Mouse (Mus musculus): ENCODE measurements around the gene Thoc3. TPM values are rescaled to one million over a fixed set of nuclear protein-coding genes. Genes with fewer than 3 reads are reported as not detected.

Gene Thoc3
- polyA plus RNA-seq, 1 experiment from 2014 or later, result 155 TPM

GRCm38 (mm10) chr13:54471967-54472366 is 3.3 kb upstream of the Thoc3 start:
- Histone ChIP-seq H3K4me3 (ENCODE audit: low read depth, low read length) (no peak overlapping the region), H3K4me2 (no peak overlapping the region), H3K27me3 (ENCODE audit: insufficient read depth, low read length) (no peaks in the 10 kb centered on the region), H3K36me3 (ENCODE audit: insufficient read depth) (peaks cover 4% of the 10 kb centered on the region), H3K9me3 (ENCODE audit: low read depth, low read length) (no peaks in the 10 kb centered on the region), H3K9ac (no peak overlapping the region), H3K4me1 (ENCODE audit: insufficient read depth) (peaks cover 3% of the 10 kb centered on the region; the same call in 1 of the 2 replicates), H3K27ac (ENCODE audit: low read depth) (no peak overlapping the region)
- WGBS, result 80% methylated on average over 4 of the region's 4 CpGs
- DNase-seq (no peak), ATAC-seq (ENCODE audit: insufficient read depth) (no peak)
- TF ChIP-seq CTCF (IDR thresholded peaks at IDR 0.05; ENCODE audit: low read depth), result no peak

- TF ChIP-seq CTCF (IDR thresholded peaks at IDR 0.05; ENCODE audit: low read depth), result no peak
- no peaks in the 10 kb centered on the region; the same call in 1 of the 2 replicates for H3K9me3 ChIP-seq (ENCODE audit: low read depth, low read length)
- H3K27ac ChIP-seq (ENCODE audit: low read depth), result no peak overlapping the region
- WGBS, result 16% methylated on average over 4 of the region's 4 CpGs
- no peak for DNase-seq
- H3K9ac ChIP-seq, result peak overlapping the region; percentile 90
- H3K36me3 ChIP-seq (ENCODE audit: insufficient read depth), result peaks cover 34% of the 10 kb centered on the region
- peak overlapping the region; percentile 79 for H3K4me2 ChIP-seq
- peak overlapping the region; percentile 97 for H3K4me3 ChIP-seq (ENCODE audit: low read depth, low read length)
- H3K4me1 ChIP-seq (ENCODE audit: insufficient read depth), result peaks cover 3% of the 10 kb centered on the region; the same call in 1 of the 2 replicates
- no peaks in the 10 kb centered on the region for H3K27me3 ChIP-seq (ENCODE audit: insufficient read depth, low read length)
- ATAC-seq (ENCODE audit: insufficient read depth), result peak; percentile 80
These were observed 334 bp upstream of the Thoc3 start for GRCm38 (mm10) chr13:54469012-54469354.

- Histone ChIP-seq H3K4me1 (ENCODE audit: insufficient read depth) (no peaks in the 10 kb centered on the region), H3K4me3 (ENCODE audit: low read depth, low read length) (no peak overlapping the region), H3K27me3 (ENCODE audit: insufficient read depth, low read length) (no peaks in the 10 kb centered on the region), H3K27ac (ENCODE audit: low read depth) (no peak overlapping the region), H3K9me3 (ENCODE audit: low read depth, low read length) (no peaks in the 10 kb centered on the region; the same call in 1 of the 2 replicates), H3K36me3 (ENCODE audit: insufficient read depth) (peaks cover 90% of the 10 kb centered on the region), H3K4me2 (no peak overlapping the region), H3K9ac (no peak overlapping the region)
- 58% methylated on average over 4 of the region's 4 CpGs for WGBS
- DNase-seq (peak; percentile 24), ATAC-seq (ENCODE audit: insufficient read depth) (peak; percentile 54; the same call in 1 of the 2 replicates)
- no peak for TF ChIP-seq CTCF (IDR thresholded peaks at IDR 0.05; ENCODE audit: low read depth)
These were observed 9.4 kb downstream of the Thoc3 start for GRCm38 (mm10) chr13:54459282-54459681.

DNA sequence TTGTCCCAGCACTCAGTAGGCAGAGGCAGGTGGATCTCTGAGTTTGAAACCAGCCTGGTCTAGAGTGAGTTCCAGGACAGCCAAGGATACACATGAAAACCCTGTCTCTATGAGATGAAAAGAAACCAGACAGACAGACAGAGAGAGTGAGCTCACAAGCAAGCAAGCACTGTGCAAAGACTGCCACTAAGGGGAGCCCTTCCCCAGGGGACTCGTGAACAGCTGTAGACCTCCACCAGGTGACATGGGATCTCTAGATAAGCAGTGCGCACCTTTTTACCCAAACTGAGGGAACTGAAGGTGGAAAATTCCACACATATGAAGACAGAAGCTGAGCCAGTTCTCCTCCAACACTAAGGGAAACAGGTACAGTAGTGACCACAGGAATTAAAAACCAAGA is 11.6 kb downstream of the Thoc3 start:
- H3K27me3 ChIP-seq (ENCODE audit: insufficient read depth, low read length), result no peaks in the 10 kb centered on the region
- no peak overlapping the region for H3K4me3 ChIP-seq (ENCODE audit: low read depth, low read length)
- no peak overlapping the region for H3K4me2 ChIP-seq
- H3K36me3 ChIP-seq (ENCODE audit: insufficient read depth), result peaks cover 68% of the 10 kb centered on the region
- ATAC-seq (ENCODE audit: insufficient read depth) (no peak; the same call in 1 of the 2 replicates), DNase-seq (no peak)
- TF ChIP-seq CTCF (IDR thresholded peaks at IDR 0.05; ENCODE audit: low read depth), result peak; percentile 52
- no peak overlapping the region for H3K9ac ChIP-seq
- H3K27ac ChIP-seq (ENCODE audit: low read depth), result no peak overlapping the region
- 70% methylated on average over 2 of the region's 2 CpGs for WGBS
- H3K9me3 ChIP-seq (ENCODE audit: low read depth, low read length), result no peaks in the 10 kb centered on the region
- H3K4me1 ChIP-seq (ENCODE audit: insufficient read depth), result no peaks in the 10 kb centered on the region

DNA sequence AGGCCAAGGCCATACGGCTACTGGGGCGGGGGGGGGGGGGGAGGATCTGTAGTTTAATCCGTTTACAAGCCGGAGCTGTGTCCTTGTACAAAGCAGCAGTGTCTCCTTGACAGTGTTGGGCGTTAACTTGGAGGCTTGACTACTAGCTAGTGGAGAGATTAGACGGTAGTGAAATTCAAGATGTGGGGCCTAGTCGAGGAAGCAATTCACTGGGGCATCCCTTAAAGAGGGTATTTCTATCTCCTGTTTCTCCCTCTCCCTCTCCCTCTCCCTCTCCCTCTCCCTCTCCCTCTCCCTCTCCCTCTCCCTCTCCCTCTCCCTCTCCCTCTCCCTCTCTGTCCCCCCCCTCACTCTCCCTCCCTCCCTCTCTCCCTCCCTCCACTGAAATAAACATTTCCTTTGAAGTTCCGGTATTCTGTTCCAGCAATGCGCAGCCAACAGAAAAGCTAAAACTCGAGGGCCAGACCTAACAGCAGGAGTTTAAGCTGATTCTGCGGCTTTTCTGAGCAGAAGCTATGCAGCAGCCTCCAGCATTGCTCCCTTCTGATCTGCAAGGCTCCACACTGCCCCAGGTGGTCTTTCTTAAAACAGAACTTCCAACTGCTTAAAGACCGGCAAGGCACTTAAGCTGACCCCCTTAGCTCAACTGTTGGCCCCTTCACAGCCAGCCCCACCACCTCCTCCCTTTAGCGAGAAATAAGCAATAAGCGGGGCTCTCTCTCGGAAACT is 21.0 kb downstream of the Thoc3 start:
- ATAC-seq (ENCODE audit: insufficient read depth) (peak; percentile 71), DNase-seq (peak; percentile 88)
- H3K4me3 ChIP-seq (ENCODE audit: low read depth, low read length), result no peak overlapping the region
- peak overlapping the region; percentile 48 for H3K4me2 ChIP-seq
- H3K9me3 ChIP-seq (ENCODE audit: low read depth, low read length), result no peaks in the 10 kb centered on the region
- H3K9ac ChIP-seq, result no peak overlapping the region
- peak overlapping the region; percentile 33; the same call in 1 of the 2 replicates for H3K27ac ChIP-seq (ENCODE audit: low read depth)
- no peaks in the 10 kb centered on the region for H3K4me1 ChIP-seq (ENCODE audit: insufficient read depth)
- no peaks in the 10 kb centered on the region for H3K27me3 ChIP-seq (ENCODE audit: insufficient read depth, low read length)
- no peaks in the 10 kb centered on the region for H3K36me3 ChIP-seq (ENCODE audit: insufficient read depth)
- TF ChIP-seq CTCF (IDR thresholded peaks at IDR 0.05; ENCODE audit: low read depth), result peak; percentile 65
- 2% methylated on average over 15 of the region's 15 CpGs for WGBS

DNA sequence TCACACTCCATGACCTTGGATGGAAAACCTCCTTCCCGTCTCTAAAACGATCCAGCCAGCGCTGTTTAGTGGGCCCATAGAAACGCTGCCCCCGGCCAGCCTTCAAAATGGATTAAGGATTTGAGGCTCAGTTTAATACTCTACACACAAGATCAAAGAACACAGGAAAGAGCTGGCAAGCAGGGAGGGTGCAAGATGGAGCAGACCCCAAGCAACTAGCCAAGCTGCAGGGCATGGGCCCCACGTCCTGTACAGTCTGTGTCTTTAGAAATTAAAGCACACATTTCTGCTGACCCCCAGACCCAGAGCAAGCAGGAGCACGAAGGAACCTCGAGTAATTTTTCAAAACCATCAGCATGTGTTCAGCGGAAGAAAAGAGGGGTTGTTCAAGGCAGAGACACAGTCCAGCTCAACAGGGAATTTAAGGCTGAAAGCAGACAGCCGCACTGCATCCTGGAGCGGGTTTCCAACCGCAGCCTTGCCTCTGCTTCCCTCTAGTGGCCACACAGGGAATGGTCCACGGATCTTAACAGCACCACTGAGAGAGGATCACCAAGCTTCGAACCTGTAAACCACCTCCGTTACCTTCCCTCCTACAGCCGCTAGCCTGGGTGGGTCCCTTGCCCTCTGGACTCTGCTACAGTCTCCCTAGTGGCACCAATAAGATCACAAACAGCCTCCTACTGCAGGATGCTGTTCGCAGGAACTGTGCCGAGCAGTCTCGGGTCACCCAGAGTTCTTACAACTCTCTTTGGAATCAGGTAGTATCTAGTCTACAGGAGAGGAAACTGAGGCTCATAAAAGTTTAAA is 21.8 kb downstream of the Thoc3 start:
- WGBS, result 21% methylated on average over 19 of the region's 19 CpGs
- peak overlapping the region; percentile 48 for H3K4me2 ChIP-seq
- no peaks in the 10 kb centered on the region for H3K27me3 ChIP-seq (ENCODE audit: insufficient read depth, low read length)
- no peaks in the 10 kb centered on the region for H3K36me3 ChIP-seq (ENCODE audit: insufficient read depth)
- no peak overlapping the region for H3K9ac ChIP-seq
- no peak overlapping the region for H3K27ac ChIP-seq (ENCODE audit: low read depth)
- peak; percentile 100 for TF ChIP-seq CTCF (IDR thresholded peaks at IDR 0.05; ENCODE audit: low read depth)
- no peaks in the 10 kb centered on the region for H3K9me3 ChIP-seq (ENCODE audit: low read depth, low read length)
- H3K4me1 ChIP-seq (ENCODE audit: insufficient read depth), result no peaks in the 10 kb centered on the region
- no peak overlapping the region for H3K4me3 ChIP-seq (ENCODE audit: low read depth, low read length)
- DNase-seq, result peak; percentile 95
- ATAC-seq (ENCODE audit: insufficient read depth), result peak; percentile 69

- WGBS, result 67% methylated on average over 3 of the region's 3 CpGs
- H3K36me3 ChIP-seq (ENCODE audit: insufficient read depth), result no peaks in the 10 kb centered on the region
- no peaks in the 10 kb centered on the region for H3K9me3 ChIP-seq (ENCODE audit: low read depth, low read length)
- H3K4me3 ChIP-seq (ENCODE audit: low read depth, low read length), result no peak overlapping the region
- H3K4me1 ChIP-seq (ENCODE audit: insufficient read depth), result peaks cover 6% of the 10 kb centered on the region
- H3K27ac ChIP-seq (ENCODE audit: low read depth), result no peak overlapping the region
- no peaks in the 10 kb centered on the region for H3K27me3 ChIP-seq (ENCODE audit: insufficient read depth, low read length)
- H3K9ac ChIP-seq, result no peak overlapping the region
- no peak overlapping the region for H3K4me2 ChIP-seq
- TF ChIP-seq CTCF (IDR thresholded peaks at IDR 0.05; ENCODE audit: low read depth), result no peak
- DNase-seq (peak; percentile 39), ATAC-seq (ENCODE audit: insufficient read depth) (no peak)
These were observed 25.0 kb downstream of the Thoc3 start for GRCm38 (mm10) chr13:54443693-54444092.

Data from lung, embryonic 14.5 days (tissue).